Mouse (Mus musculus) intestine, embryonic 14.5 days (tissue): ENCODE data around the gene Ccdc89. TPM values are rescaled to one million over a fixed set of nuclear protein-coding genes. Genes with fewer than 3 reads are reported as not detected.

ENCODE experiments used
- polyA plus RNA-seq: library from polyadenylated mRNA; unstranded; fragments of >200 nt; fragmentation: Nextera tagmentation; extraction: Ambion mirVana; gene quantifications from 2 replicates; pipeline ENCODE4 v1.2.1, GENCODE M21; 2014

Gene Ccdc89
- polyA plus RNA-seq, 1 experiment from 2014 or later, result 1.6 TPM

Other genes starting within 250 kb of the Ccdc89 start
- gene Ccdc83, start 160.8 kb upstream of the Ccdc89 start, polyA plus RNA-seq, result not detected in 2 replicates
- gene Sytl2, start 124.3 kb upstream of the Ccdc89 start, polyA plus RNA-seq, result 8.8 and 9.1 TPM in 2 replicates
- 38.2 and 43.7 TPM in 2 replicates for gene Crebzf, start 16.2 kb downstream of the Ccdc89 start, polyA plus RNA-seq
- gene Tmem126a, start 30.7 kb downstream of the Ccdc89 start, polyA plus RNA-seq, result 118 and 124 TPM in 2 replicates
- gene Tmem126b, start 49.4 kb downstream of the Ccdc89 start, polyA plus RNA-seq, result 29.1 and 34.4 TPM in 2 replicates
- gene Dlg2, start 50.1 kb downstream of the Ccdc89 start, polyA plus RNA-seq, result 6.3 and 9.1 TPM in 2 replicates